Mouse (Mus musculus) embryonic facial prominence, embryonic 11.5 days (tissue): Measurements from ENCODE around the gene Nfe2l1. TPM values are rescaled to one million over a fixed set of nuclear protein-coding genes. Genes with fewer than 3 reads are reported as not detected.

Experiments used
- ATAC-seq: fragments of 200-750 bp; cut with Nextera tagmentation; replicated peaks from 2 replicates; pipeline ENCODE4 v1.8.0; 2017; ENCODE audit warnings: low read depth; ENCODE audit not compliant: insufficient number of reproducible peaks, low FRiP score, low TSS enrichment
- DNase-seq: peaks from one replicate; pipeline ENCODE4 v3.0.0-alpha.2; 2015; ENCODE audit warnings: low spot score
- H3K27ac ChIP-seq: fragments of 300-500 bp; sonication (generic); replicated peaks from 2 replicates; pipeline ENCODE4 v1.5.1; 2014; ENCODE audit warnings: mild to moderate bottlenecking, low read depth, low read length, control low read depth
- H3K27me3 ChIP-seq: fragments of 300-500 bp; sonication (generic); 2 replicates; pipeline ENCODE4 v1.6.1; 2014; ENCODE audit warnings: mild to moderate bottlenecking, low read length, moderate library complexity, mixed read lengths; ENCODE audit not compliant: control insufficient read depth, insufficient read depth
- H3K36me3 ChIP-seq: fragments of 300-500 bp; sonication (generic); replicated peaks from 2 replicates; pipeline ENCODE4 v1.6.1; 2014; ENCODE audit warnings: low read depth, mild to moderate bottlenecking, low read length, moderate library complexity, mixed read lengths; ENCODE audit not compliant: control insufficient read depth, insufficient read depth
- H3K4me1 ChIP-seq: fragments of 300-500 bp; sonication (generic); 2 replicates; pipeline ENCODE4 v1.6.1; 2014; ENCODE audit warnings: low read length, mixed read lengths; ENCODE audit not compliant: control insufficient read depth, insufficient read depth
- H3K4me2 ChIP-seq: fragments of 300-500 bp; sonication (generic); 2 replicates; pipeline ENCODE4 v1.6.1; 2014; ENCODE audit warnings: low read depth, mild to moderate bottlenecking, control low read depth, low read length, moderate library complexity
- H3K4me3 ChIP-seq: fragments of 300-500 bp; sonication (generic); 2 replicates; pipeline ENCODE4 v1.5.1; 2014; ENCODE audit warnings: low read depth, low read length, control low read depth
- H3K9ac ChIP-seq: fragments of 300-500 bp; sonication (generic); replicated peaks from 2 replicates; pipeline ENCODE4 v1.6.1; 2014; ENCODE audit warnings: mild to moderate bottlenecking, control low read depth, low read length
- H3K9me3 ChIP-seq: fragments of 300-500 bp; sonication (generic); replicated peaks from 2 replicates; pipeline ENCODE4 v1.6.1; 2016; ENCODE audit warnings: mild to moderate bottlenecking, low read length, inconsistent platforms, mixed read lengths; ENCODE audit not compliant: control insufficient read depth
- WGBS: fragments of 180-500 bp; shearing (Covaris S2); extraction: QIAGEN DNeasy Blood & Tissue Kit; methylation state at CpG from one replicate; pipeline ENCODE4 v1.1.7; 2014; 5-methylcytosine and 5-hydroxymethylcytosine counted together
- polyA plus RNA-seq: library from polyadenylated mRNA; unstranded; fragments of >200 nt; fragmentation: Nextera tagmentation; extraction: Ambion mirVana; gene quantifications from 2 replicates; pipeline ENCODE4 v1.2.1, GENCODE M21; 2014

Gene Nfe2l1
- 30.3 and 32.5 TPM in 2 replicates for polyA plus RNA-seq

DNA sequence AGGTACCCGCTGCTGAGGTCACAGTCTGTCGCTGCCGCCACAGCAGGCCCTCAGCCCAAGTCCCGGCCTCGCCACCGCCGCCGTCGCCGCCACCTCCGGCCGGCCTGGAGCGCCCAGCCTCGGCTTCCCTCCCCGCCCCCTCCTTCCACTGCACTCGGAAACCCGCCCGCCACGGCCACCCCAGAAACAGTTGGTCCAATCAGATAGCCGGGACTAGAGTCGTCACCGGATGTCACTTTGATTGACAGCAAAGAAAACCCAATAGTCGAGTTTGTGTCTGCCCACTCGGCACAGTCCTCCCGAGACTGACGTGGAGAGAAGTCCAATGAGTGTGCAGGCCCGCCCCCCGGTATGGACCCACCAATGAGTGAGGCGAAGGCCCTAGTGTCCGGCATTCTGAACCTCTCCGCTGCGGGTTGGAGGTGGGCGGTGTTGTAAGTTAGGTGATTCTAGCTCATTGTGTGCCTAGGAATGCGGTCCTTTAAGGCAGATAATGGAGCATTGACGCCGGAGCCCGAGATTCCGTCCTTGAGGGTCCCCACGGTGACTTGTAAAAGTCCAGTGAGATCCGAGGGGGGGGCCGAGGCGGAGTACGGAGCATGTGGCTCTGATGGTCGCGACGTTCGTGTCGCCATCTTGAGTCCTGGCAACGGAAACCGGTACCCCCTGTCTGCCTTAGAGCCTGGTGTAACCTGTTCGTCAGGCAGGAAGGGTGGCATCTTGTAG lies at the start of gene Nfe2l1:
TSS of gene Nfe2l1 (minus strand) at position 156 of the 726 bp plus-strand sequence.
- ATAC-seq (peak; percentile 100), DNase-seq (peak; percentile 99)
- Histone ChIP-seq H3K9me3 (no peaks in the 10 kb centered on the region), H3K9ac (peak within 1 kb of the TSS; percentile 90), H3K4me1 (peaks cover 10% of the 10 kb centered on the region), H3K4me3 (peak within 1 kb of the TSS; percentile 89), H3K27ac (peak within 1 kb of the TSS; percentile 97), H3K27me3 (no peaks in the 10 kb centered on the region), H3K4me2 (peak within 1 kb of the TSS; percentile 82), H3K36me3 (peaks cover 2% of the 10 kb centered on the region; the same call in 1 of the 2 replicates)
- WGBS, result under 1% methylated on average over 49 of the region's 51 CpGs

DNA sequence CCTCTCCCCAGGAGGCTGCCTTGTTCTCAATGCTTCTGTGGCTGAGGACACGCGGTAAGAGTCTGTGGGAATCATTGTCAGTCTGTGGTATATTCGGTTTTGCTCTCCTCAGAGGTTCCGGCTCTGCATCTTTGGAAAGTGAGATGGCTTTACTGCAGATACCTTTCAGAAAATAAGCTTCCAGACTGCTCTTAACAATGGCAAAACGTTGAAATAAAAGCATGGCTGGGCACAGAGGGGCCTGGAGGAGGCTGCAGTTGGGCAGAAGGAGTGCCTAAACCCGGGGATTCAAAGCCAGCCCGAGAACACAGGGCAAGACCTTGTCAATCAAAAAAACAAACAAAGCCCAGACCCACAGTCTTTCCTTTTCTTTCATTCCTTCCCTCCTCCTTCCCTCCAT lies 49.6 kb upstream of the Nfe2l1 start:
- ATAC-seq, result no peak
- WGBS, result 30% methylated on average over 7 of the region's 7 CpGs
- no peaks in the 10 kb centered on the region for H3K36me3 ChIP-seq
- DNase-seq, result no peak
- H3K27ac ChIP-seq, result peak overlapping the region; percentile 13
- no peak overlapping the region for H3K4me2 ChIP-seq
- H3K4me1 ChIP-seq, result peaks cover 9% of the 10 kb centered on the region
- H3K4me3 ChIP-seq, result no peak overlapping the region
- no peaks in the 10 kb centered on the region for H3K9me3 ChIP-seq
- no peaks in the 10 kb centered on the region for H3K27me3 ChIP-seq
- no peak overlapping the region for H3K9ac ChIP-seq

DNA sequence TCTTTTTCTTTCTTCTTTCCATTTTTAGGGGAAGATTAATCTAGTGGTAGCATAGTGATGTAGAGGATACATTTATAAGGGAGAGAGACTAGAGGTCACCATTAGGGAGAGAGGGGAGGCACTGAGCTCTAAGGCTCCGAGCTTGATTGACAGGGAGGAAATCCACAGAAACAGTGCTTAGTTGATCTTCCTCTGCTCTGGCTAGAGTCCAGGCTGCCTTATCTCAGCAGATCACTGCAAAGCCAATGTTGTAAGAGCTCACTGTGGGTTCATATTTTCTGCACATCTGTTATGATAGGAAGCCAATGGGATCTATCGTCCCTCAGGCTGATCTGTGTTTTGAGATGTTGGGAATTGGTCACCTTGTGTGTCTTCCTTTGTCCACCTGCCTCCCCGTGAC lies 48.9 kb upstream of the Nfe2l1 start:
- Histone ChIP-seq H3K4me3 (no peak overlapping the region), H3K4me1 (peaks cover 12% of the 10 kb centered on the region), H3K9me3 (no peaks in the 10 kb centered on the region), H3K4me2 (no peak overlapping the region), H3K27ac (no peak overlapping the region), H3K36me3 (no peaks in the 10 kb centered on the region), H3K27me3 (no peaks in the 10 kb centered on the region), H3K9ac (no peak overlapping the region)
- no peak for DNase-seq
- WGBS, result 49% methylated on average over 3 of the region's 3 CpGs
- no peak for ATAC-seq

DNA sequence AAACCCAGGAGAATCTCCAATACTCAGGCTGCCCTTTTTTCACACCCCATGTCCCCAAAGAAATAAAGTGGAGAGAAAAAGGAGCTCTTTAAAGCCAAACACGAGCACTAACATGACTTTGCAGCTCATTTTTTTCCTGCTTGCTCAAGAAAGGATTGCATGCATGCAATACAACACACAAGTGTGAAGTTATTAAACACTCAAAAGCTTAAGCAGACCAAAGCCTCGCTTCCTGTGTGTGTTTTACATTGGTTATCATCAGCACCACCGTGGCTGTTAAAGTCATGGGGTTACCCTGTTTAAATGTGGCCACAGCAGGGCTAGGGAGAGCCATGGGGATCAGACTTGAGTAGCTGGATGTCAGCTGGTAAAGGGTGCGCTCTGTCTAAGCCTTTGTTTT lies 47.3 kb upstream of the Nfe2l1 start:
- Histone ChIP-seq H3K4me2 (no peak overlapping the region), H3K4me1 (peaks cover 22% of the 10 kb centered on the region), H3K36me3 (no peaks in the 10 kb centered on the region), H3K27ac (peak overlapping the region; percentile 91), H3K4me3 (no peak overlapping the region), H3K9ac (peak overlapping the region; percentile 61), H3K27me3 (no peaks in the 10 kb centered on the region), H3K9me3 (no peaks in the 10 kb centered on the region)
- no peak for ATAC-seq
- 45% methylated on average over 4 of the region's 4 CpGs for WGBS
- DNase-seq, result no peak

DNA sequence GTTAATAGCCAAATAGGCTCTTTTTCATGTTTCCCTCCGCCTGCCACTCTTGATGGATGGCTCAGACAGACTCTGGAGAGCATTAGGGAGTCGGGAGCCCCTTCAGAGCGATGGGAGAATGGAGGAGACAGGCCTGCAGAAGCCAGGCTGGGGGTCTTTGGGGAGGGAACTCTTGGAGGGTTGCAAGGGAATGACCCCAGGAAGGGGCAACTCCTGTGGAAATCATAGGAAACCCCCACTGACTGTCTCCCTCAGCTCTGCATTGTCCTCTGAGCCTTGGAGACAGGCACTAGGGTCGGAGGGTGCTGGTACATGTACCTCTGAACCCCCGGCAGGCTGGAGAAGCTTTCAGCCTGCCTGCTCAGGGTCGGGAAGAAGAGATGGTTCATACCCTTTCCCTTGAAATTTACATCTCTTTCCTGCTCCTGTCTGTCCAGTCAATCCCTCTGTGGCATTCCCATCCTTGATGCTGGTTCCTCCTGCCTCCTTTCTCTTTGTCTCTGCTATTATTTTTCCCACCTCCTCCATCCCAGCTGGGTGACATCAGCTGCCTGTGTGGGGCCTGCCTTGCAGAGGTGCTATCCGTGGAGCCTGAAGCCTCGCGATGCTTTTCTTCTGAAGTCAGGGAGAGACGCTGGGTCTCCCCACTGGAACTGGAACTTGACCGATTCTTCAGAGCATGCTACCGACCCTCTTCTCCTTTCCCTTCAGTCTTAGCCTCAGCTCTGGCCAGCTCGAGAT lies 46.7 kb upstream of the Nfe2l1 start:
- peak; percentile 60 for DNase-seq
- H3K4me3 ChIP-seq, result peak overlapping the region; percentile 29
- H3K9me3 ChIP-seq, result no peaks in the 10 kb centered on the region
- H3K4me2 ChIP-seq, result peak overlapping the region; percentile 82
- peak overlapping the region; percentile 91 for H3K27ac ChIP-seq
- 4% methylated on average over 13 of the region's 13 CpGs for WGBS
- peak overlapping the region; percentile 61 for H3K9ac ChIP-seq
- H3K4me1 ChIP-seq, result peaks cover 22% of the 10 kb centered on the region
- no peaks in the 10 kb centered on the region for H3K36me3 ChIP-seq
- no peaks in the 10 kb centered on the region for H3K27me3 ChIP-seq
- peak; percentile 42 for ATAC-seq

DNA sequence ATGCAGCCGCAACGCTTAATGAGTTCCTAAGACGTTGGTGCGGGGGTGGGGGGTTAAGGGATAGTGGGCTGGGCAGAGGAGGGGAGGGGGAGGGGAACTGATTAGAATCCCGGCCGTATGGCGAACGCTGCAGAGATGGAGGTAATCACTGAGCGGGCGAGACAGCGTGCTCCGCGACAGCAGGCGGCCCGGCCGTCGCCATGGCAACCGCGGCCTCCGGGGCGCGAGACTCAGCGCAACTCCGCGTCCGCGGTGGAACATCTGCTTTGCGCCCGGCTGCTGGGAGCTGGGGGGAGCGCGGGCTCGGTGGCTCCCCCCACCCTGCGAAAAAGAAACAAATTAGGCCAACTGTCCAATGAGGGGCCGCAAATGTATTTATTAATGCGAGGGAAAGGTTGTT lies 46.0 kb upstream of the Nfe2l1 start:
- ATAC-seq (peak; percentile 73), DNase-seq (peak; percentile 93)
- Histone ChIP-seq H3K9me3 (no peaks in the 10 kb centered on the region), H3K9ac (peak overlapping the region; percentile 61), H3K36me3 (no peaks in the 10 kb centered on the region), H3K27me3 (no peaks in the 10 kb centered on the region), H3K4me1 (peaks cover 22% of the 10 kb centered on the region), H3K4me2 (peak overlapping the region; percentile 82), H3K27ac (peak overlapping the region; percentile 91), H3K4me3 (peak overlapping the region; percentile 29)
- whole genome bisulfite sequencing, result under 1% methylated on average over 35 of the region's 35 CpGs

DNA sequence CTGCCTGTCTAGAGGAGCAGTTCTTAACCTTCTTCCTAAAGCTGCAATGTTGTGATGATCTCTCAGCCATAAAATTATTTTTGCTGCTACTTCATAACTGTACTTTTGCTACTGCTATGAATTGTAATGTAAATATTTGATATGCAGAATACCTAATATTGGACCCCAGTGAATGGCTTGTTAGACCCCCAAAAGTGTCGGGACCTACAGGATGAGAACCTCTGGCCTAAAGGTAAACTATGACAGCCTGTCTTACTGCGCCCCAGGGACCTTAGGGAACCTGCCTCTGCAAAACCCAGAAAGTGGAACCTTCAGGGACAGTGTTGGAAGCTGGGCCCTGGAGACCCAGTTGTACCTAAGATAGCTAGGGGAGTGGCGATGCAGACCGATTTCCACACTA lies 45.5 kb upstream of the Nfe2l1 start:
- Histone ChIP-seq H3K9me3 (no peaks in the 10 kb centered on the region), H3K27me3 (no peaks in the 10 kb centered on the region), H3K4me2 (peak overlapping the region; percentile 82), H3K4me1 (peaks cover 22% of the 10 kb centered on the region), H3K36me3 (no peaks in the 10 kb centered on the region), H3K4me3 (peak overlapping the region; percentile 29; the same call in 1 of the 2 replicates), H3K27ac (peak overlapping the region; percentile 91), H3K9ac (peak overlapping the region; percentile 61)
- no peak for ATAC-seq
- no peak for DNase-seq
- WGBS, result 9% methylated on average over 4 of the region's 4 CpGs
